Mouse (Mus musculus) A20 (cell line): Measurements from ENCODE around the gene Hivep3.

ENCODE experiments used
- DNase-seq: peaks from one replicate; pipeline ENCODE4 v3.0.0-alpha.2; 2011; ENCODE audit warnings: low read depth, low spot score

Hivep3 gene

GRCm38 (mm10) chr4:119975822-119976221 lies 242.2 kb downstream of the Hivep3 start:
- peak; percentile 56 for DNase-seq

- peak; percentile 97 for DNase-seq
Observed at GRCm38 (mm10) chr4:119976428-119977168, 243.0 kb downstream of the Hivep3 start.

GRCm38 (mm10) chr4:119977817-119978491 lies 244.4 kb downstream of the Hivep3 start:
- peak; percentile 89 for DNase-seq

- peak; percentile 63 for DNase-seq
Observed at GRCm38 (mm10) chr4:119979238-119979829, 245.8 kb downstream of the Hivep3 start.

DNA sequence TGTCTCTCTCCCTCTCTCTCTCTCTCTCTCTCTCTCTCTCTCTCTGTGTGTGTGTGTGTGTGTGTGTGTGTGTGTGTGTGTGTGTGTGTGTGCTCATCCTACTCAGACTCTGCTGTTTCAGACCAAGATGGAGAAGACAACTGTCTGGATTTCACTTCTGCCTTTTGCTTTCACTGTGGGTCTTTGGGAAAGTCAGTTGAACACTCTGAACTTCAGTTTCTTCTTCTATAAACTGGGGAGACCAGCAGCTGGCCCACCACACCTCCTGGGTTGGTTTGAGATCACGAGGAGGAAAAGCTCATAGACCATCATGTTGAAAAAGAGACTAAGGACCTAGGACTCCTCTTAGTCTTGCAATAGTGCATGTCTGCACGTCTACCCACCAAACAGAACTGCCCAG lies 246.3 kb downstream of the Hivep3 start:
- DNase-seq: peak; percentile 79

DNA sequence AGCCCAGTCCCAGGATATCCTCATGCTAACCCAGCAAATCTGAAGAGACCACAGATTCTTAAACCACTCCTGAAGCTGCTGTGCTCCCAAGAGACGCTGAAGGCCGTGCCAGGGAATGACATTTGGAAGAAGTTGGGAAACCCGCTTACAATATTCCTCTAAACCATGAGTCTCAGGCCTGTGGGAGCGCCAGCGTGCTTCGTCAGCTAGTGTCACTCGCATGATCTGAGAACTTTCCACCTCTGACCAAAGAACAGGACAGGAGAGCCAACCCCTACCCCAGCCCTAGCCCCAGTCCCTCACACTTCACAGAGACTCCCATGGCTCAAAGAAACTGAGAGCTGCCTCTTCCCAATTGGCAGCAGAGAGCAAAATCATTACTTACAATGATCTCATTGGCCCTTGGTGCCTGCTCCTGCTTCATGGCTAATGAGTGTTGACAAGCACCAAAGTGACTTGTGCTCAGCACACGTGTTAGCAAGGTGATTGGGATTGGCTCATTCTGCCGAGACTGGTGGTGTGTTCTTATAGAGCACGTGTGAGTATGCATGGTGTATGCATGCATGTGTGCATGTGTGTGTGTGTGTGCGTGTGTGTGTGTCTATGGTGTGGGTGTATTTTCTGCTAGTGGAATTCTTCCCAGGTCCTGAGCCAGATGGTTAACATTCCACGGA lies 247.6 kb downstream of the Hivep3 start:
- DNase-seq: no peak

DNA sequence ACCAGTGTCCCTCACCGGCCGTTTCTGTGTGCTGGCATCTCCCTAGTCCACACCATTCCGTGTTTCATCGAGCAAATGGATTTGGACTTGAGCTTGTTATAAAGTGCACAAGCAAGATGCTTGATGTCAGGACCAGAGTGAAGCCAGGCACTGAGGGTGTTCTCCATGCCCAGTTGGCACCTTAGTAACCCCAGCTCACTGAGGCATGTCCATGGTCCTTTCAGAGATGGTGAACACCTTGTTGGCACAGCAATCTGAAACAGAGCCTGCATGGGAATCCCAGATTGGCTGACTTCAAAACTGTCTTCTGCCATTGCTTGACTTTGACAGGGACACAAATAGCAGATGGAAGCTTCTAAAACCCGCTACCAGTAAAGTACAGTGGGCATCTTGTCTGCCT lies 252.5 kb downstream of the Hivep3 start:
- no peak for DNase-seq

DNA sequence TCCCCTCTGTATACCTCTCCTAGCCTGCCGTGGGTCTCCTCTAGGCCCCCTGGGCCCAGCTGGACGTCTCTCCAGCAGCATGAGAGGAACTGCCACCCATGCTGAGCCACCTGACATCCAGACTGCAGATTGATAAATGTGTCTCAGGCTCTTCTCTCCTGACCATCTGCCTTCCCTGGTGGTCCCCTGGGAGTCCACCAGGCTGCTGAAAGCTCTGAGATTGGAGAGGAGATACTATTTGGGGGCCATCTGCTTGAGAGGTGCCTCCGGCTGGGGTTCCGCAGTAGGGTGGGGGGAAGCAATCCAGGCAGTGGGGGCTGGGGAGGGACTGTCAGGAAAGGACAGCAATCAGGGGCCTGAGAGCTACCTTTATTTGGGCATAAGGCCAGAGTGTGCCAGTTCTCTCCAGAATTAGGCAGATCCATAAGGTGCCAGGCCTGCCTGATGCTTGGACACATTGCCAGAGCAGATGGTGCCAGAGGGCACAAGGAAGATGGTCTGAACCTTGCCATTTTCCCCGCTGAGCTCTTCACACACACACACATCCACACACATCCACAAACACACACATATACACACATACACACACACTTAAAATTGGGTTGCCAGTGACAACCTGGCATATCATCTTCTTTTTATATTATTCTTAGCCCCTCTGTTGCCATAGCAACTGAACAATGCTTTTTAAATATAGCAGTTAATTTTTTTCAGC lies 253.2 kb downstream of the Hivep3 start:
- peak; percentile 52 for DNase-seq

DNA sequence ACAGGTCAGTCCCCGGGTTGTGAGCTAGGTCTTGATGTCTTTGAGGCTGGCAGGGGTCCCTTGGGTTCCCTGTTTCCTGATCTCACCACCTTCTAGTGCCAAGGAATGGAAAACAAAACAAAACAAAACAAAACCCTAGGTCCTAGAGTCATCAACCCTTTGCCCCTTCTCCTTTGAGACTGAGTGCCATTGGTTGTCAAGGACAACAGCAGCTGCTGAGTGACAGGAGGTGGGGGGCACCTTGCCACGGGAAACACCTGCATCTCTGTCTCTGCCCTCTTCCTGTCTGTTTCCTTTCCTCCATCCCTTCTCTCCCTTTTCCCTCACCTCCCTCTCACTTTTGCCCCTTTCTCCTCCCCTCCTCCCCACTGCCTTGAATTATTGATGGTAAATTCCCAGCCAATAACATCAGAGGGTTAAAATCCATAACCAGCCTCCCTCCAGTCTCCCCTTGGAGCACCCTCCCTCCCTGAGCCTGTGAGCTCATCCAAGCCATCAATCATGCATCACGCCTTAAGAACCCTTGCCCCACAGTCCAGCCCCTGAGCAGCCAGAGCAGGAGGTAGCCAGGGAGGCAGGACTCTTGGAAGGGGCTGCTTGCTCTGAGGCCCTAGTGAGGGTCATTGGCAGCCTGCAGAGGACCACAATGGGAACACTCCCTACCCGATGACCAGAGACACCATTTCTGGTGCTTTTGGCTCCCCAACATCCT lies 253.9 kb downstream of the Hivep3 start:
- DNase-seq: peak; percentile 52

- DNase-seq: no peak
Observed at GRCm38 (mm10) chr4:119989031-119989693, 255.6 kb downstream of the Hivep3 start.

GRCm38 (mm10) chr4:119990346-119990745 lies 256.8 kb downstream of the Hivep3 start:
- DNase-seq: no peak

DNA sequence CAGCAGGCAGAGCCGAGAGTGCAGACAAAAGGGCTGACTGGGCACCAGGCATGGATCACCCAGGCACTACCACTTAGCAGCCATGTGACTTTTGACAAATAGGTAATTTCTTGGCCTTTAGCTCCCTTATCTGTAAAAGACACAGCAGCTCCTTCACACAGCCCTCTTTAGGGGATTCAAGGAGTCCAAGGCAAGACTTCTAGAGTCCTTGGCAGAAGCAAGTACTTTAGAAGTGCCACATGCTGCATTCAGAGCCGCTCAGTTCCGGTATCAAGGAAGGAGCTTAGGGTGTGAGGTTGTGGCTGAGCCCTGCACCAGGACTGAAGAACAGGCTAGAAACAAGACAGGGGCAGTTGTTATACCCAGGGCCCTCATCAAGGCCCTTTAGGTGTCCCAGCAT lies 257.3 kb downstream of the Hivep3 start:
- DNase-seq: no peak

DNA sequence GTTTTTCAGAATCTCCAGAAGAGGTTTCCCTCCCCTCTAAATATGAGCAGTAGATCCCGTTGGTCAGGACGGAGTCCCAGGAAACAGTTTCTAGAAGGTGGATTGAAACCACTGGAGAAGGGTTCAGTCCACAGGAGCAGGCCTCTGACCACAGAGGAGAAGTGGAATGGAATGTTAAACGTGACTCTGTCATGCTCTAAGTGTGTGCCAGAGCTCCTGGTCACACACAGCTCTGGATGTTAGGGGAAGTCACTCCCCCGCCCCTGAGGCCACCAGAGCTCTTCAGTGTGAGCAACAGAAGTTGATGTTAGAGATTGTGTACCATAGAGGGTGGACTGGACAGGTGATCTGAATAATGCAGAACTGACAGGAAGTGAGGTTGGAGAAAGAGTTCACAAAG lies 258.2 kb downstream of the Hivep3 start:
- DNase-seq: no peak

DNA sequence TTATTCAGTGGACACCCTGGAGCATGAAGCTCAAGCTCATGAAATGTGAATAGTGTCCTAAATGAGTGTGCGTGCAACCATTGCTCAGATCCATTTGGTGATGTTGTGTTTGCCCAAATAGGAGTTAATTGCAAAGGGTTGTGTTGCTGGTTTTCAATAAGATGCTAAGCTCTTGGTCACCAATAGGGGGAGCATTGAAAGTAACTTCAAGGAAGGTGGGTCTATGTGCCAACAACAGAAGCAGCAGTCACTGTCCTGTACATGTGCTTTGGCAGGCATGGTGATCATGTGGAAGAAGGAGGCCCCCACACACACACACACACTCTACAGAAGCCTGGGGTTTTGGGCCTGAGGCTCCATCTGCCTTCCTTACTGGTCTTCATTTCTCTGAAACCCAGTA lies 262.8 kb downstream of the Hivep3 start:
- peak; percentile 33 for DNase-seq

GRCm38 (mm10) chr4:119997351-119997750 lies 263.8 kb downstream of the Hivep3 start:
- no peak for DNase-seq

GRCm38 (mm10) chr4:119998911-119999310 lies 265.3 kb downstream of the Hivep3 start:
- DNase-seq: no peak

- DNase-seq: no peak
Observed at GRCm38 (mm10) chr4:120000881-120001280, 267.3 kb downstream of the Hivep3 start.

- no peak for DNase-seq
Observed at GRCm38 (mm10) chr4:120003006-120003405, 269.4 kb downstream of the Hivep3 start.

- peak; percentile 50 for DNase-seq
Observed at GRCm38 (mm10) chr4:120006046-120006445, 272.5 kb downstream of the Hivep3 start.

- DNase-seq: no peak
Observed at GRCm38 (mm10) chr4:120007889-120008288, 274.3 kb downstream of the Hivep3 start.
